ENCODE assay signal across 25 mouse cellular contexts in the genomic region with DNA sequence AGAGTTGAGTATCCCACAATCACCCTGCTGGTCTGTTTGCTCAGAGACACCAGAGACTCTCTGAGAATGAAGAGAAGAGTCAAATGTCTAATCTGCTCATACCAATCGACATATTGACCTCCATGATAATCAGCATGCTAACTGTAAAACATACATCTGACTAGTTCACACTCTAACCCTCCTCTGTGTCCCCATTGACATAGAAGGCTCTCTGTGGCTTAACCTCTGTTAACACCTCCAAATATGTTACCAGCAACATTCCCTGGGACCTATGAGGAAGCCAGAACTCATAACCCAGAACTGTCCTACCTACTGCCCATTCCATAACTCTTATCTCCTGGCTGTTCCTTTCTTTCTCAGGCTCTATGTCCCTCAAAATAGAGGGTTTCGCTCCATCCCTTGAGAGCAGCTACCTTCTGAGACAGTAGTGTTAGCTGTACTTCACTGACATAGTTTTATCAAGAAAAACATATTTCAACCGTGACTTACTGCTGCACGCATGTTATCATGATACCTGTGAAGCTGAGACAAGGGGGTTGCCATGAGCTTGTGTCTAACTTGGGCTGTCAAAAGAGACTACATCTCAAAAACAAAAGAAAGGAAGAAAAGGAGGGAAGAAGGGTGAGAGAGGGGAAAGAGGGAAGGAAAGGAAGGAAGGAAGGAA.
A peak's percentile ranks its signal among the peaks of the same experiment; 100 is the strongest.
DNase-seq lines count a peak whose midpoint lies in the region; ATAC-seq and TF ChIP-seq lines count a peak whose summit lies in the region.
"Had no signal": no experiment of that assay in that cellular context is flagged by ENCODE, and none has a peak within 500 bp of the region (broad histone marks: within the 10 kb centered on the region; RNA-seq: fewer than 3 reads in every experiment).

No protein-coding gene starts in this region.

- 0 out of 2 replicates have a peak overlapping the region, but pooled peaks have one; percentile 7 for H3K9ac ChIP-seq in liver, embryonic 13.5 days
- H3K9ac ChIP-seq in midbrain, embryonic 13.5 days (replicated peaks): no peak overlapping the region
- no peak overlapping the region for H3K9ac ChIP-seq in hindbrain, postnatal 0 days (replicated peaks; ENCODE audit: low read length)
- H3K9ac ChIP-seq: embryonic facial prominence, embryonic 12.5 days; forebrain, postnatal 0 days; heart, embryonic 15.5 days; limb, embryonic 12.5 days; midbrain, embryonic 15.5 days had no signal

- peak overlapping the region; percentile 13 for H3K4me2 ChIP-seq in liver, embryonic 13.5 days
- H3K4me2 ChIP-seq in midbrain, embryonic 13.5 days (replicated peaks): no peak overlapping the region
- H3K4me2 ChIP-seq in hindbrain, postnatal 0 days (ENCODE audit: low read depth, low read length): no peak overlapping the region
- H3K4me2 ChIP-seq: embryonic facial prominence, embryonic 12.5 days; heart, embryonic 15.5 days; limb, embryonic 12.5 days; midbrain, embryonic 15.5 days had no signal

- TF ChIP-seq CTCF in G1E (IDR thresholded peaks at IDR 0.05; ENCODE audit: low read depth, low read length): no peak
- TF ChIP-seq CTCF in hindbrain, postnatal 0 days (IDR thresholded peaks at IDR 0.05; ENCODE audit: low read depth): no peak

- no peaks in the 10 kb centered on the region for H3K36me3 ChIP-seq in G1E (replicated peaks)
- H3K36me3 ChIP-seq in liver, embryonic 13.5 days: no peaks in the 10 kb centered on the region
- H3K36me3 ChIP-seq in midbrain, embryonic 13.5 days: no peaks in the 10 kb centered on the region
- H3K36me3 ChIP-seq in hindbrain, postnatal 0 days (ENCODE audit: insufficient read depth, low read length): no peaks in the 10 kb centered on the region
- H3K36me3 ChIP-seq: embryonic facial prominence, embryonic 12.5 days; heart, embryonic 10.5 days; heart, embryonic 15.5 days; limb, embryonic 12.5 days; midbrain, embryonic 15.5 days had no signal

- no peak overlapping the region for H3K4me3 ChIP-seq in G1E (ENCODE audit: low read depth, low read length)
- H3K4me3 ChIP-seq in liver, embryonic 13.5 days (replicated peaks): no peak overlapping the region
- no peak overlapping the region for H3K4me3 ChIP-seq in midbrain, embryonic 13.5 days (replicated peaks)
- no peak overlapping the region for H3K4me3 ChIP-seq in hindbrain, postnatal 0 days (ENCODE audit: low read length)
- H3K4me3 ChIP-seq: embryonic facial prominence, embryonic 12.5 days; heart, embryonic 10.5 days; heart, embryonic 15.5 days; limb, embryonic 12.5 days; midbrain, embryonic 15.5 days had no signal

- peak overlapping the region; percentile 83 for H3K27ac ChIP-seq in liver, embryonic 13.5 days
- H3K27ac ChIP-seq in midbrain, embryonic 13.5 days: no peak overlapping the region
- H3K27ac ChIP-seq in hindbrain, postnatal 0 days: no peak overlapping the region
- H3K27ac ChIP-seq: embryonic facial prominence, embryonic 12.5 days; heart, embryonic 10.5 days; heart, embryonic 15.5 days; limb, embryonic 12.5 days; midbrain, embryonic 15.5 days had no signal

- 21% methylated on average over 4 of the region's 4 CpGs for WGBS in liver, embryonic 13.5 days (ENCODE audit: insufficient replicate concordance)
- WGBS in midbrain, embryonic 13.5 days: 91% methylated on average over 4 of the region's 4 CpGs
- 92% methylated on average over 4 of the region's 4 CpGs for WGBS in hindbrain, postnatal 0 days

- no peaks in the 10 kb centered on the region for H3K9me3 ChIP-seq in G1E (replicated peaks)
- no peaks in the 10 kb centered on the region for H3K9me3 ChIP-seq in liver, embryonic 13.5 days (replicated peaks)
- no peaks in the 10 kb centered on the region for H3K9me3 ChIP-seq in midbrain, embryonic 13.5 days
- H3K9me3 ChIP-seq in hindbrain, postnatal 0 days (ENCODE audit: low read length): no peaks in the 10 kb centered on the region
- H3K9me3 ChIP-seq: embryonic facial prominence, embryonic 12.5 days; heart, embryonic 10.5 days; heart, embryonic 15.5 days; limb, embryonic 12.5 days; midbrain, embryonic 15.5 days had no signal

- H3K4me1 ChIP-seq in G1E (ENCODE audit: insufficient read depth, low read depth, low read length): peaks cover 31% of the 10 kb centered on the region
- H3K4me1 ChIP-seq in liver, embryonic 13.5 days (replicated peaks): peaks cover 31% of the 10 kb centered on the region
- no peaks in the 10 kb centered on the region for H3K4me1 ChIP-seq in midbrain, embryonic 13.5 days (replicated peaks)
- no peaks in the 10 kb centered on the region for H3K4me1 ChIP-seq in hindbrain, postnatal 0 days (ENCODE audit: insufficient read depth, low read length)
- H3K4me1 ChIP-seq: embryonic facial prominence, embryonic 12.5 days; heart, embryonic 10.5 days; heart, embryonic 15.5 days; limb, embryonic 12.5 days; midbrain, embryonic 15.5 days had no signal

- ATAC-seq in G1E (ENCODE audit: extremely low read depth, insufficient number of reproducible peaks, low FRiP score, poor library complexity, severe bottlenecking): peak; percentile 15; the same call in 1 of the 2 replicates
- peak; percentile 90 for ATAC-seq in erythroid progenitor cell, adult 5-6 weeks (replicated peaks; ENCODE audit: low FRiP score, poor library complexity, severe bottlenecking)
- peak; percentile 93 for ATAC-seq in liver, embryonic 13.5 days (ENCODE audit: low read depth)
- peak; percentile 81 for ATAC-seq in megakaryocyte progenitor cell, adult 5-6 weeks (replicated peaks; ENCODE audit: poor library complexity)
- ATAC-seq in midbrain, embryonic 13.5 days: no peak
- ATAC-seq in hindbrain, postnatal 0 days: no peak
- ATAC-seq: activated CD4-positive, CD25-positive, alpha-beta regulatory T cell, adult 4 months; forebrain, postnatal 0 days; lung, postnatal 0 days; midbrain, embryonic 15.5 days had no signal

- DNase-seq in G1E (ENCODE audit: low spot score): no peak
- DNase-seq in liver, embryonic 13.5 days: peak; percentile 37
- no peak for DNase-seq in frontal cortex, postnatal 25 days (ENCODE audit: low spot score in 2 of 2)
- DNase-seq in hindbrain, postnatal 0 days (ENCODE audit: low spot score): no peak
- DNase-seq: adrenal gland, adult 2 months; adrenal gland, postnatal 36 days; cerebellum, adult 9-11 months; embryo, embryonic 11 days; forebrain, postnatal 0 days; gastrocnemius, postnatal 10 days; kidney, adult 8-10 months; kidney, postnatal 10 days; lung, adult 18-20 months; lung, postnatal 4 days; right cerebral cortex, adult 18-20 months had no signal

- no peaks in the 10 kb centered on the region for H3K27me3 ChIP-seq in G1E (ENCODE audit: insufficient read depth, low read length)
- H3K27me3 ChIP-seq in liver, embryonic 13.5 days: no peaks in the 10 kb centered on the region
- no peaks in the 10 kb centered on the region for H3K27me3 ChIP-seq in midbrain, embryonic 13.5 days
- no peaks in the 10 kb centered on the region for H3K27me3 ChIP-seq in hindbrain, postnatal 0 days (ENCODE audit: insufficient read depth, low read length)
- H3K27me3 ChIP-seq: embryonic facial prominence, embryonic 12.5 days; heart, embryonic 15.5 days; limb, embryonic 12.5 days; midbrain, embryonic 15.5 days had no signal

Comparison
In these comparisons a context has a peak if more than half of its experiments do, and no peak if none do; other contexts are left out.
1. ATAC-seq: peak in G1E (single experiment), erythroid progenitor cell, adult 5-6 weeks (single experiment), liver, embryonic 13.5 days (single experiment) and megakaryocyte progenitor cell, adult 5-6 weeks (single experiment); none in midbrain, embryonic 13.5 days (single experiment) and hindbrain, postnatal 0 days (single experiment).